Comparison of ENCODE assay signal across 11 mouse cellular contexts in genomic region chr1:43732100-43732499, GRCm38 (mm10). TPM values are rescaled to one million over a fixed set of nuclear protein-coding genes. Genes with fewer than 3 reads are reported as not detected.
A peak's percentile ranks its signal among the peaks of the same experiment; 100 is the strongest.
DNase-seq lines count a peak whose midpoint lies in the region; ATAC-seq and TF ChIP-seq lines count a peak whose summit lies in the region.
"Had no signal": no experiment of that assay in that cellular context is flagged by ENCODE, and none has a peak within 500 bp of the region (broad histone marks: within the 10 kb centered on the region; RNA-seq: fewer than 3 reads in every experiment).

No protein-coding gene starts in this region.

- TF ChIP-seq CTCF in intestine, postnatal 0 days (IDR thresholded peaks at IDR 0.05; ENCODE audit: low read depth): peak; percentile 44
- TF ChIP-seq CTCF in thymus, adult 2 months (IDR thresholded peaks at IDR 0.05; ENCODE audit: borderline replicate concordance, control insufficient read depth, extremely low read depth, insufficient read depth, low read length, poor library complexity): no peak

- H3K9me3 ChIP-seq in intestine, postnatal 0 days (ENCODE audit: control insufficient read depth): no peaks in the 10 kb centered on the region
- H3K9me3 ChIP-seq in intestine, embryonic 15.5 days: no peaks in the 10 kb centered on the region

- ATAC-seq in CD4-positive, CD25-positive, alpha-beta regulatory T cell, adult 4 months: no peak
- ATAC-seq in intestine, postnatal 0 days: no peak
- ATAC-seq in intestine, embryonic 15.5 days: no peak
- ATAC-seq: hindbrain, embryonic 16.5 days had no signal

- H3K36me3 ChIP-seq in intestine, postnatal 0 days (ENCODE audit: control insufficient read depth, insufficient read depth): no peaks in the 10 kb centered on the region
- H3K36me3 ChIP-seq in intestine, embryonic 15.5 days: no peaks in the 10 kb centered on the region
- no peaks in the 10 kb centered on the region for H3K36me3 ChIP-seq in thymus, adult 2 months (ENCODE audit: control insufficient read depth, insufficient read depth, low read length)

- H3K27ac ChIP-seq in intestine, postnatal 0 days (ENCODE audit: low read depth, low read length): no peak overlapping the region
- no peak overlapping the region for H3K27ac ChIP-seq in intestine, embryonic 15.5 days
- H3K27ac ChIP-seq in thymus, adult 2 months (ENCODE audit: control insufficient read depth, insufficient read depth, low read length): no peak overlapping the region

- no peak overlapping the region for H3K4me3 ChIP-seq in intestine, postnatal 0 days (ENCODE audit: low read depth, low read length)
- no peak overlapping the region for H3K4me3 ChIP-seq in intestine, embryonic 15.5 days (replicated peaks)
- no peak overlapping the region for H3K4me3 ChIP-seq in thymus, adult 2 months (ENCODE audit: control insufficient read depth, insufficient read depth, low read length)

- no peaks in the 10 kb centered on the region for H3K27me3 ChIP-seq in intestine, postnatal 0 days (replicated peaks; ENCODE audit: control insufficient read depth, insufficient read depth, low read length)
- no peaks in the 10 kb centered on the region for H3K27me3 ChIP-seq in intestine, embryonic 15.5 days (replicated peaks)
- H3K27me3 ChIP-seq in thymus, adult 2 months (ENCODE audit: control insufficient read depth, insufficient read depth, low read length): no peaks in the 10 kb centered on the region
- H3K27me3 ChIP-seq: Patski had no signal

- 77% methylated on average over 4 of the region's 4 CpGs for WGBS in intestine, postnatal 0 days
- WGBS in intestine, embryonic 15.5 days: 81% methylated on average over 4 of the region's 4 CpGs
- WGBS in thymus, adult 2 months: 93% methylated on average over 4 of the region's 4 CpGs

- no peak overlapping the region for H3K9ac ChIP-seq in intestine, postnatal 0 days (ENCODE audit: low read depth, low read length)
- H3K9ac ChIP-seq in intestine, embryonic 15.5 days: no peak overlapping the region

- H3K4me2 ChIP-seq in intestine, postnatal 0 days (replicated peaks; ENCODE audit: low read depth): no peak overlapping the region
- H3K4me2 ChIP-seq in intestine, embryonic 15.5 days (replicated peaks): no peak overlapping the region

- peak; percentile 25 for DNase-seq in CD4-positive, CD25-positive, alpha-beta regulatory T cell, adult 2 months (ENCODE audit: low read depth, low spot score)
- peak; percentile 28 for DNase-seq in thymus, postnatal 0 days (ENCODE audit: low spot score)
- no peak for DNase-seq in thymus, adult 2 months
- DNase-seq in naive thymus-derived CD4-positive, alpha-beta T cell, adult 2 months (ENCODE audit: low read depth): peak; percentile 7
- no peak for DNase-seq in kidney, postnatal 4 days
- DNase-seq: adrenal gland, postnatal 25 days had no signal

- no peaks in the 10 kb centered on the region for H3K4me1 ChIP-seq in intestine, postnatal 0 days (replicated peaks; ENCODE audit: control insufficient read depth, insufficient read depth, low read length)
- H3K4me1 ChIP-seq in intestine, embryonic 15.5 days (replicated peaks): peaks cover 5% of the 10 kb centered on the region; the same call in 1 of the 2 replicates
- no peaks in the 10 kb centered on the region for H3K4me1 ChIP-seq in thymus, adult 2 months (replicated peaks; ENCODE audit: control insufficient read depth, insufficient read depth, low read length)

- TF ChIP-seq POLR2A in thymus, adult 2 months (IDR thresholded peaks at IDR 0.05; ENCODE audit: control insufficient read depth, extremely low read depth, insufficient read depth, low read length, poor library complexity): no peak

RNA-seq across cellular contexts. Expression of gene 1500015O10Rik, which starts 1.7 kb away (rescaled TPM):
- not detected for polyA plus RNA-seq in CD4-positive, CD25-positive, alpha-beta regulatory T cell, adult 4 months (2017; shearing (Covaris generic))
- 4.3 and 4.4 TPM in 2 replicates for polyA plus RNA-seq in intestine, postnatal 0 days (2015; fragmentation: Nextera tagmentation; extraction: Ambion mirVana)
- polyA plus RNA-seq in intestine, embryonic 15.5 days (2015; fragmentation: Nextera tagmentation; extraction: Ambion mirVana): 3.5 and 4.4 TPM in 2 replicates
- polyA plus RNA-seq in thymus, postnatal 0 days (2015; fragmentation: Nextera tagmentation; extraction: Ambion mirVana): 1.2 and 1.6 TPM in 2 replicates
- polyA plus RNA-seq in thymus, adult 2 months (2012; rRNA removed): 0.69 and 1.3 TPM in 2 replicates

Comparison
In these comparisons a context has a peak if more than half of its experiments do, and no peak if none do; other contexts are left out.
1. DNase-seq: peak in CD4-positive, CD25-positive, alpha-beta regulatory T cell, adult 2 months (single experiment), thymus, postnatal 0 days (single experiment) and naive thymus-derived CD4-positive, alpha-beta T cell, adult 2 months (single experiment); none in thymus, adult 2 months (single experiment) and kidney, postnatal 4 days (0 of 2).